Mouse (Mus musculus) olfactory bulb, adult 2 months (tissue): ENCODE data around the gene Plg.

ENCODE experiments used
- CTCF ChIP-seq: fragments of 200-500 bp; IDR thresholded peaks from 2 replicates; pipeline ENCODE4 v1.5.1; 2012; ENCODE audit warnings: low read depth, mild to moderate bottlenecking, low read length, moderate library complexity; ENCODE audit not compliant: insufficient read depth
- POLR2A ChIP-seq: fragments of 200-500 bp; IDR thresholded peaks from 2 replicates; pipeline ENCODE4 v1.6.1; 2012; ENCODE audit warnings: mild to moderate bottlenecking, low read depth, low read length, moderate library complexity; ENCODE audit not compliant: insufficient read depth

- no peak for TF ChIP-seq POLR2A
- no peak for TF ChIP-seq CTCF
Observed at GRCm38 (mm10) chr17:12415741-12416140, 37.3 kb downstream of the Plg start.
